Mouse (Mus musculus): ENCODE data around the gene Slc16a3.

Gene Slc16a3

DNA sequence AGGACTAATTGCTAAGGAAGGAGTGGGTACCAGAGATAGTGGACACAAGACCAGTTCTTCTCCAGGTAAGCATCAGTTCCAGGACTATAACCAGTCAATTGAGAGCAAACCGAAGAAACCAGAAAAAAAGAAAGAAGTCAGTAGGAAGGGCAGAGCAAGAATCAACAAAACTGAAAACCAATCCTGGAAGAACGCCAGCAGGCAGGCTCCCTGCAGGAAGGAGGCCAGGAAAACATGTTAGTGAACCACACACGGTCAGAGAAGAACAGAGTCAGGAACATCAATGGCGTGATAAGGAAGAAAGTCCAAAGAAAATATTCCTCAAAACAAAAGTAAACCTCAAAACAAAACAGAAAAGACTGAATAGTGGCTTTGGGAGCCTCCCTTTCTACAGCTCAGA is 53.7 kb downstream of the Slc16a3 start:
- DNase-seq (ENCODE audit: low read depth, low spot score) = no peak

DNA sequence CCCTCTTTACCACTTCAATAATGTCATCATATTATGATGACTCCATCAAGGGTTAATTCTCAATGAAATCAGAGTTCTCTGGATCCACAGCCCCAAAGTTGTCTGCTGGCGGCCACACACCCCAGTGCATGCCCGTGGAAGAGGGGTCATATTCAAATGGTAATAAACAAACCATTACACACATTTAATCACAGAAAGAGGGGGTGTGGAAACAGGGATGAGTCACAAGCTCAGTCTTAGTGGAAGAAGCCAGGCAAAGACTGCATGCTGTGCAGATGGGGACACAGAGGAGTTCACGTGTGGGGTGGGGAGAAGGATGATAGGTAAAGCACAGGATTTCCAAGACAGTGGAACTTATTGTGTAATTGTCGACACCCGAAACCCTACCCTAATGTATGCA is 56.0 kb downstream of the Slc16a3 start:
- DNase-seq (ENCODE audit: low read depth, low spot score) = no peak
- Histone ChIP-seq H3K36me3 (ENCODE audit: control insufficient read depth, insufficient read depth, low read length, poor library complexity, severe bottlenecking) (no peaks in the 10 kb centered on the region), H3K27me3 (ENCODE audit: control insufficient read depth, insufficient read depth, low read length, poor library complexity, severe bottlenecking) (no peaks in the 10 kb centered on the region)

More for the DNA sequence above, 53.7 kb downstream of the Slc16a3 start:
- H3K27me3 ChIP-seq (ENCODE audit: control insufficient read depth, insufficient read depth, low read length, poor library complexity, severe bottlenecking) = no peaks in the 10 kb centered on the region
- H3K36me3 ChIP-seq (ENCODE audit: control insufficient read depth, insufficient read depth, low read length, poor library complexity, severe bottlenecking) = no peaks in the 10 kb centered on the region

DNA sequence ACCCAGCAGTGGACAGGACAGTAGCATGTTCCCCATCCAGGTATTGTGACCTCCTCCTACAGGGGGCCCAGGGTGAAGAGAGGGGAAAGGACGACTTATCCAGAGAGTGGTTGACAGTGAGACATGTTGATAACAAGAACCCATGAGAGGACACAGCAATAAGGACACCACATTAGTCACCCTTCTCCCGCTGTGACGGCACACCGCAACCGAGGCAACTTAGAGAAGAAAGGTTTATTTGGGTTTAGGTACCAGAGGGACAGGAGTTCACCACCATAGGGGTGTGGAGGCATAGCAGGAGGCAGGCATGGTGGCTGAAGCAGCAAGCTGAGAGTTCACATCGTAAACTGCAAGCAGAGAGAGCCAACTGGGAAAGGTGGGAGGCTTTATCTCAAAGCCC is 57.9 kb downstream of the Slc16a3 start:
- H3K36me3 ChIP-seq (ENCODE audit: control insufficient read depth, insufficient read depth, low read length, poor library complexity, severe bottlenecking) = no peaks in the 10 kb centered on the region

GRCm38 (mm10) chr11:121010044-121010755 is 61.9 kb downstream of the Slc16a3 start:
- Histone ChIP-seq H3K27me3 (ENCODE audit: control insufficient read depth, insufficient read depth, low read length, poor library complexity, severe bottlenecking) (no peaks in the 10 kb centered on the region), H3K36me3 (ENCODE audit: control insufficient read depth, insufficient read depth, low read length, poor library complexity, severe bottlenecking) (no peaks in the 10 kb centered on the region)
- no peak for DNase-seq (ENCODE audit: low read depth, low spot score)

More for the DNA sequence above, 57.9 kb downstream of the Slc16a3 start:
- H3K27me3 ChIP-seq (ENCODE audit: control insufficient read depth, insufficient read depth, low read length, poor library complexity, severe bottlenecking) = no peaks in the 10 kb centered on the region
- no peak for DNase-seq (ENCODE audit: low read depth, low spot score)
